Comparison of ENCODE assay signal across 8 mouse cellular contexts in the genomic region with DNA sequence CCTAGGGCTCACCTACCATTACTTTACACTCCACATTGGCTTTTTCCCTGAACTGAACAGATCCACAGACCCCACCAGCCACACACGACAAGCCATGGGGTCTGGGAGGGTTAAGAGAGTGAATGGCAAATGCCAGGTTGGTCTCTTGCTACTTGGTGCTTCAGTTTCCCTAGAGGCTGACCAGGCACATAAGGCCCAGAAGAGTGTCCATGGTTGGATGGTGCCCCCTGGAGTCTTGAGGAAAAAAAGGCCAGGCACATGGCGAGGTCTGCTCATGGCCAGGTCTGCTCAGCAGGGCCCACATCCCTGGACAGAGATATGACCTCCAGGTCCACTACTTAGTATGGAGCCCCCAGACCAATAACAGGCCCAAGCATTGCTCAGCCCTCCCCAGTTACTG. TPM values are rescaled to one million over a fixed set of nuclear protein-coding genes. Genes with fewer than 3 reads are reported as not detected.
DNase-seq lines count a peak whose midpoint lies in the region; ATAC-seq and TF ChIP-seq lines count a peak whose summit lies in the region.
"Had no signal": no experiment of that assay in that cellular context is flagged by ENCODE, and none has a peak within 500 bp of the region (broad histone marks: within the 10 kb centered on the region; RNA-seq: fewer than 3 reads in every experiment).

No protein-coding gene starts in this region.

- POLR2A ChIA-PET in Patski (lab: Charles Lee) = interaction anchor here (0.8 to 1.0 kb wide), 2 partner anchors 9 to 110 kb away, joined by 3 read pairs; partner anchors contain the start of gene Ctsd

- no peak for ATAC-seq in liver, embryonic 14.5 days (ENCODE audit: insufficient read depth)
- no peak for ATAC-seq in Patski

- no peaks in the 10 kb centered on the region for H3K9me3 ChIP-seq in liver, embryonic 14.5 days (ENCODE audit: control insufficient read depth, low read length)
- H3K9me3 ChIP-seq: embryonic facial prominence, embryonic 12.5 days had no signal

- TF ChIP-seq CTCF in liver, embryonic 14.5 days (IDR thresholded peaks at IDR 0.05; ENCODE audit: low read depth) = peak; percentile 69
- TF ChIP-seq CTCF in Patski (IDR thresholded peaks at IDR 0.05) = peak; percentile 85

- in situ Hi-C loops in Patski (cut with MboI; ENCODE audit: low pct_unique_long_range_greater_than_20kb) = loop anchor here (5.0 kb wide), 2 partner anchors 55 to 160 kb away; partner anchors contain the start of gene Tnni2

- no peaks in the 10 kb centered on the region for H3K4me1 ChIP-seq in liver, embryonic 14.5 days (replicated peaks; ENCODE audit: control insufficient read depth in 2 of 2, insufficient read depth in 2 of 2, low read length in 1 of 2)
- H3K4me1 ChIP-seq: embryonic facial prominence, embryonic 12.5 days had no signal

- H3K36me3 ChIP-seq in liver, embryonic 14.5 days (replicated peaks; ENCODE audit: control insufficient read depth, insufficient read depth, low read depth) = no peaks in the 10 kb centered on the region

- H3K27me3 ChIP-seq in liver, embryonic 14.5 days (ENCODE audit: control insufficient read depth, insufficient read depth, low read length) = no peaks in the 10 kb centered on the region
- no peaks in the 10 kb centered on the region for H3K27me3 ChIP-seq in Patski
- H3K27me3 ChIP-seq: embryonic facial prominence, embryonic 12.5 days had no signal

- no peak overlapping the region for H3K9ac ChIP-seq in liver, embryonic 14.5 days (replicated peaks)
- H3K9ac ChIP-seq: embryonic facial prominence, embryonic 12.5 days had no signal

- WGBS in liver, embryonic 14.5 days (ENCODE audit: insufficient replicate concordance) = 58% methylated on average over 2 of the region's 2 CpGs

- DNase-seq in liver, embryonic 14.5 days (ENCODE audit: low read depth in 3 of 3, low spot score in 3 of 3) = no peak
- DNase-seq in liver (no peak), Patski (ENCODE audit: low read depth, low spot score) (peak; percentile 24)
- peak; percentile 66 to 82 for DNase-seq in gastrocnemius, adult 8-10 months (ENCODE audit: low spot score in 2 of 2)
- peak; percentile 49 for DNase-seq in lung, postnatal 25 days (ENCODE audit: low spot score)
- DNase-seq in T-cell, adult 2 months (ENCODE audit: low spot score) = no peak
- no peak for DNase-seq in right cerebral cortex, postnatal 36 days (ENCODE audit: low spot score in 2 of 2)

- H3K4me3 ChIP-seq in liver, embryonic 14.5 days (ENCODE audit: insufficient read depth in 1 of 2, low read depth in 2 of 2, low read length in 2 of 2) = no peak overlapping the region
- H3K4me3 ChIP-seq: embryonic facial prominence, embryonic 12.5 days had no signal

- TF ChIP-seq EP300 in liver, embryonic 14.5 days (IDR thresholded peaks at IDR 0.05; ENCODE audit: low read depth) = no peak

- no peak overlapping the region for H3K4me2 ChIP-seq in liver, embryonic 14.5 days (ENCODE audit: low read depth)
- H3K4me2 ChIP-seq: embryonic facial prominence, embryonic 12.5 days had no signal

- CTCF ChIA-PET in Patski (lab: Charles Lee) = interaction anchor here (0.8 to 1.7 kb wide), 8 partner anchors 10 to 180 kb away, joined by 3 to 16 read pairs (median 6); no protein-coding TSS in a partner anchor

- no peak overlapping the region for H3K27ac ChIP-seq in liver, embryonic 14.5 days
- H3K27ac ChIP-seq: embryonic facial prominence, embryonic 12.5 days had no signal

RNA-seq across cellular contexts. Expression of gene Tnnt3, which starts 0.9 kb away (rescaled TPM):
- polyA plus RNA-seq in liver, embryonic 14.5 days (2012; rRNA removed) = 0.10 and 0.15 TPM in 2 replicates
- 0.17 TPM in 1 of 2 replicates, not detected in the other for polyA plus RNA-seq in liver, embryonic 14.5 days (2014; fragmentation: Nextera tagmentation; extraction: Ambion mirVana)
- polyA plus RNA-seq in Patski (2021) = 0.22 TPM
- total RNA-seq in gastrocnemius, adult 8-10 months (2022) = over 10,000 TPM; 31,851 to 38,724 (median 35,835) TPM

RNA-seq across cellular contexts. Expression of gene Mrpl23, which starts 34.7 kb away (rescaled TPM):
- polyA plus RNA-seq in liver, embryonic 14.5 days (2012; rRNA removed) = 24.4 and 45.9 TPM in 2 replicates
- polyA plus RNA-seq in liver, embryonic 14.5 days (2014; fragmentation: Nextera tagmentation; extraction: Ambion mirVana) = 11.1 and 14.4 TPM in 2 replicates
- polyA plus RNA-seq in Patski (2021) = 6.9 TPM
- total RNA-seq in gastrocnemius, adult 8-10 months (2022) = 1 to 10 TPM; 1.0 to 5.1 (median 3.1) TPM

RNA-seq across cellular contexts. Expression of gene Lsp1, which starts 37.2 kb away (rescaled TPM):
- polyA plus RNA-seq in liver, embryonic 14.5 days (2012; rRNA removed) = 13.3 TPM in 2 replicates
- polyA plus RNA-seq in liver, embryonic 14.5 days (2014; fragmentation: Nextera tagmentation; extraction: Ambion mirVana) = 13.2 and 15.2 TPM in 2 replicates
- 15.5 TPM for polyA plus RNA-seq in Patski (2021)
- total RNA-seq in gastrocnemius, adult 8-10 months (2022) = 10 to 100 TPM; 22.8 to 39.1 (median 34.1) TPM

RNA-seq across cellular contexts. Expression of gene Tnni2, which starts 56.2 kb away (rescaled TPM):
- polyA plus RNA-seq in liver, embryonic 14.5 days (2012; rRNA removed) = 1.7 and 2.1 TPM in 2 replicates
- 2.1 and 2.2 TPM in 2 replicates for polyA plus RNA-seq in liver, embryonic 14.5 days (2014; fragmentation: Nextera tagmentation; extraction: Ambion mirVana)
- 1.5 TPM for polyA plus RNA-seq in Patski (2021)
- total RNA-seq in gastrocnemius, adult 8-10 months (2022) = over 10,000 TPM; 16,943 to 22,105 (median 19,624) TPM

Comparison
In these comparisons a context has a peak if more than half of its experiments do, and no peak if none do; other contexts are left out.
1. DNase-seq: peak in Patski (single experiment), gastrocnemius, adult 8-10 months (2 of 2) and lung, postnatal 25 days (single experiment); none in liver, embryonic 14.5 days (0 of 3), liver (single experiment), T-cell, adult 2 months (single experiment) and right cerebral cortex, postnatal 36 days (0 of 2).